Mouse (Mus musculus) brain, adult 10 weeks (tissue): ENCODE results near the gene Pkhd1. TPM values are rescaled to one million over a fixed set of nuclear protein-coding genes. Genes with fewer than 3 reads are reported as not detected.

ENCODE experiments used
- polyA plus RNA-seq: library from polyadenylated mRNA; stranded (reverse); fragments of 350-450 nt; fragmentation: Illumina TruSeq; extraction: RNeasy Lipid Tissue Mini Kit (QIAGEN cat#74804); gene quantifications from one replicate; pipeline ENCODE4 v1.2.3, GENCODE M21; 2015; ENCODE audit warnings: low read depth, low replicate concordance

The Pkhd1 gene
- polyA plus RNA-seq = not detected

GRCm38 (mm10) chr1:20617849-20618530, at the start of gene Pkhd1:
Pkhd1 (minus strand) TSS chr1:20618064.

Other genes with a start within 250 kb of the Pkhd1 start
- gene Il17a, start 112.8 kb upstream of the Pkhd1 start, polyA plus RNA-seq = not detected
- gene Il17f, start 172.6 kb upstream of the Pkhd1 start, polyA plus RNA-seq = not detected
- gene Mcm3, start 202.2 kb upstream of the Pkhd1 start, polyA plus RNA-seq = 2.6 TPM